Mouse (Mus musculus) liver, adult 10 weeks (tissue): ENCODE measurements around the gene Pde1a. TPM values are rescaled to one million over a fixed set of nuclear protein-coding genes. Genes with fewer than 3 reads are reported as not detected.

ENCODE experiments used
- polyA plus RNA-seq: library from polyadenylated mRNA; stranded (reverse); fragments of 350-450 nt; fragmentation: Illumina TruSeq; extraction: RNeasy Lipid Tissue Mini Kit (QIAGEN cat#74804); gene quantifications from one replicate; pipeline ENCODE4 v1.2.3, GENCODE M21; 2014; ENCODE audit warnings: low read depth, low replicate concordance

The Pde1a gene
- polyA plus RNA-seq: 3.9 TPM

GRCm38 (mm10) chr2:80128861-80129698 lies at the start of gene Pde1a:
Gene Pde1a, minus strand, starts transcription at chr2:80129458.

Other genes starting within 250 kb of the Pde1a start
- gene Prdx6b, start 163.0 kb upstream of the Pde1a start, polyA plus RNA-seq: not detected
- 31.7 TPM for gene Dnajc10, start 186.0 kb upstream of the Pde1a start, polyA plus RNA-seq